In the genomic region with DNA sequence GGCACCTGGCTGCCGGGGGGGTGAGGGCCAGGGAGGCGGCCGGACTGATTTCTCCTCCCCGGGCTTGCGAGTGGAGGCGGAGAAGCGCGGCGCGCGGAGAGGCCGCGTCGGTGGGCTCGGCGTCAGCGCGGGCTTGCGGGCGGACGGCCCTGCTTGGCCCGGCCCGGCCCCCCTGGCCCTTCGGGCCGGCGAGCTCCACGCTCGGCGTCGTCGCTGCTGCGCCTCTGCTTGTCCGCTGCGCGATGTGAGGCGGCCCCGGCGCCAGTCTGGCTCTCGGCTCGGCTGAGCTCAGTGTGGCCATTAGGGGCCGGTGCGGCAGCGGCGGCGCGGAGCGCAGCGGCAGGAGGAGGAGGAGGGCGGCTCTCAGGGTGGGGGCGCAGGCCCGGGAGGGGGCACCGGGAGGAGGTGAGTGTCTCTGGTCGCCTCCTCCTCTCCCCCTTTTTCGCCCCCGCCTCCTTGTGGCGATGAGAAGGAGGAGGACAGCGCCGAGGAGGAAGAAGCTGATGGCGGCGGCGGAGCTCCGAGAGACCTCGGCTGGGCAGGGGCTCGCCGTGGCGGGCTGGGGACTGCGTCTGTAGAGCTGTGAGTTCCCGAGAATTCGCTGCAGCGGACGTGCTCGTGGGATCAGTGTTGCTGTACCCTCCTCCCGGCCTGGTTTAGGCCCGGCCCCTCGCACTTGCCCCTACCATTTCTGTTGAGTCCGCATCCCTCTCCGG, we compare ENCODE assay signal across 8 mouse cellular contexts. TPM values are rescaled to one million over a fixed set of nuclear protein-coding genes. Genes with fewer than 3 reads are reported as not detected.
DNase-seq lines count a peak whose midpoint lies in the region; ATAC-seq lines count a peak whose summit lies in the region.

No protein-coding gene starts in this region.

- H3K4me3 ChIP-seq in brown adipose tissue, adult 24 weeks (ENCODE audit: insufficient read depth, low read depth, low read length) = peak overlapping the region; percentile 99
- peak overlapping the region; percentile 95 for H3K4me3 ChIP-seq in heart, embryonic 14.5 days (ENCODE audit: control insufficient read depth in 1 of 2, insufficient read depth in 1 of 2, low read depth in 1 of 2, low read length in 2 of 2)
- H3K4me3 ChIP-seq in liver, embryonic 13.5 days (replicated peaks) = peak overlapping the region; percentile 94
- H3K4me3 ChIP-seq in stomach, embryonic 15.5 days (replicated peaks) = peak overlapping the region; percentile 74

- H3K4me1 ChIP-seq in brown adipose tissue, adult 24 weeks (ENCODE audit: control insufficient read depth, insufficient read depth, insufficient read length, low read length) = peaks cover 4% of the 10 kb centered on the region; the same call in 1 of the 2 replicates
- peaks cover 0 to 19% of the 10 kb centered on the region in 2 experiments; a peak in 2 of 4 replicates for H3K4me1 ChIP-seq in heart, embryonic 14.5 days (ENCODE audit: control insufficient read depth in 2 of 2, insufficient read depth in 2 of 2, low read length in 2 of 2)
- H3K4me1 ChIP-seq in liver, embryonic 13.5 days (replicated peaks) = peaks cover 43% of the 10 kb centered on the region
- H3K4me1 ChIP-seq in stomach, embryonic 15.5 days = peaks cover 9% of the 10 kb centered on the region

- peak; percentile 62 for ATAC-seq in erythroid progenitor cell, adult 5-6 weeks (replicated peaks; ENCODE audit: low FRiP score, poor library complexity, severe bottlenecking)
- peak; percentile 66 for ATAC-seq in heart, embryonic 14.5 days (ENCODE audit: insufficient number of reproducible peaks, insufficient read depth, low FRiP score, low read depth)
- ATAC-seq in liver, embryonic 13.5 days (ENCODE audit: low read depth) = peak; percentile 71
- ATAC-seq in stomach, embryonic 15.5 days (ENCODE audit: insufficient read depth, low FRiP score, low read depth) = peak; percentile 59

- H3K9me3 ChIP-seq in heart, embryonic 14.5 days (ENCODE audit: control insufficient read depth, low read length) = no peaks in the 10 kb centered on the region
- H3K9me3 ChIP-seq in liver, embryonic 13.5 days (replicated peaks) = no peaks in the 10 kb centered on the region
- no peaks in the 10 kb centered on the region for H3K9me3 ChIP-seq in stomach, embryonic 15.5 days

- peak overlapping the region; percentile 99 for H3K27ac ChIP-seq in brown adipose tissue, adult 24 weeks (replicated peaks; ENCODE audit: low read depth, low read length)
- H3K27ac ChIP-seq in heart, embryonic 14.5 days (replicated peaks in 1 of 2; ENCODE audit: control insufficient read depth in 1 of 2, insufficient read depth in 1 of 2, low read depth in 2 of 2, low read length in 2 of 2) = peak overlapping the region; percentile 100
- H3K27ac ChIP-seq in liver, embryonic 13.5 days = peak overlapping the region; percentile 99
- H3K27ac ChIP-seq in stomach, embryonic 15.5 days = peak overlapping the region; percentile 100

- H3K27me3 ChIP-seq in heart, embryonic 14.5 days (ENCODE audit: control insufficient read depth, insufficient read depth, low read length) = no peaks in the 10 kb centered on the region
- no peaks in the 10 kb centered on the region for H3K27me3 ChIP-seq in liver, embryonic 13.5 days
- H3K27me3 ChIP-seq in stomach, embryonic 15.5 days (replicated peaks) = no peaks in the 10 kb centered on the region

- H3K4me2 ChIP-seq in heart, embryonic 14.5 days (ENCODE audit: low read length) = peak overlapping the region; percentile 79
- H3K4me2 ChIP-seq in liver, embryonic 13.5 days = peak overlapping the region; percentile 87
- H3K4me2 ChIP-seq in stomach, embryonic 15.5 days = peak overlapping the region; percentile 72

- H3K9ac ChIP-seq in heart, embryonic 14.5 days (ENCODE audit: low read length) = peak overlapping the region; percentile 100
- peak overlapping the region; percentile 100 for H3K9ac ChIP-seq in liver, embryonic 13.5 days
- H3K9ac ChIP-seq in stomach, embryonic 15.5 days = peak overlapping the region; percentile 99

- peaks cover 21% of the 10 kb centered on the region for H3K36me3 ChIP-seq in heart, embryonic 14.5 days (ENCODE audit: control insufficient read depth, insufficient read depth, low read length)
- H3K36me3 ChIP-seq in liver, embryonic 13.5 days = peaks cover 22% of the 10 kb centered on the region
- no peaks in the 10 kb centered on the region for H3K36me3 ChIP-seq in stomach, embryonic 15.5 days

- DNase-seq in CD4-positive, CD25-positive, alpha-beta regulatory T cell, adult 2 months (ENCODE audit: low read depth, low spot score) = peak; percentile 91
- peak; percentile 91 for DNase-seq in kidney, postnatal 14 days
- peak; percentile 77 for DNase-seq in liver, embryonic 13.5 days
- DNase-seq in neural tube, embryonic 10.5 days (ENCODE audit: extremely low spot score, low spot score) = peak; percentile 86

- WGBS in heart, embryonic 14.5 days = under 1% methylated on average over 60 of the region's 77 CpGs
- under 1% methylated on average over 69 of the region's 77 CpGs for WGBS in liver, embryonic 13.5 days (ENCODE audit: insufficient replicate concordance)
- WGBS in stomach, embryonic 15.5 days = under 1% methylated on average over 68 of the region's 77 CpGs

RNA-seq across cellular contexts. Expression of a gene that starts 0.8 kb away (rescaled TPM):
- polyA plus RNA-seq in brown adipose tissue, adult 24 weeks (2012; ENCODE audit: insufficient read depth, insufficient read length, missing spikeins) = 14.3 and 15.8 TPM in 2 replicates
- 135 and 137 TPM in 2 replicates for total RNA-seq in erythroid progenitor cell, adult 5-6 weeks (2015; ENCODE audit: low replicate concordance)
- 81.7 and 111 TPM in 2 replicates for total RNA-seq in erythroid progenitor cell, adult 5-6 weeks (2017; ENCODE audit: low replicate concordance)
- polyA plus RNA-seq in heart, embryonic 14.5 days (2014; fragmentation: Nextera tagmentation; extraction: Ambion mirVana) = 15.0 and 15.2 TPM in 2 replicates
- polyA plus RNA-seq in liver, embryonic 13.5 days (2015; fragmentation: Nextera tagmentation; extraction: Ambion mirVana) = 4.4 and 5.9 TPM in 2 replicates
- 13.1 and 20.6 TPM in 2 replicates for polyA plus RNA-seq in stomach, embryonic 15.5 days (2015; fragmentation: Nextera tagmentation; extraction: Ambion mirVana)

Comparison
In these comparisons a context has a peak if more than half of its experiments do, and no peak if none do; other contexts are left out.
1. Peak in every context shown above with its lines: DNase-seq, ATAC-seq, H3K4me3 ChIP-seq and H3K27ac ChIP-seq.